8 mouse cellular contexts compared by ENCODE assay signal in the genomic region with DNA sequence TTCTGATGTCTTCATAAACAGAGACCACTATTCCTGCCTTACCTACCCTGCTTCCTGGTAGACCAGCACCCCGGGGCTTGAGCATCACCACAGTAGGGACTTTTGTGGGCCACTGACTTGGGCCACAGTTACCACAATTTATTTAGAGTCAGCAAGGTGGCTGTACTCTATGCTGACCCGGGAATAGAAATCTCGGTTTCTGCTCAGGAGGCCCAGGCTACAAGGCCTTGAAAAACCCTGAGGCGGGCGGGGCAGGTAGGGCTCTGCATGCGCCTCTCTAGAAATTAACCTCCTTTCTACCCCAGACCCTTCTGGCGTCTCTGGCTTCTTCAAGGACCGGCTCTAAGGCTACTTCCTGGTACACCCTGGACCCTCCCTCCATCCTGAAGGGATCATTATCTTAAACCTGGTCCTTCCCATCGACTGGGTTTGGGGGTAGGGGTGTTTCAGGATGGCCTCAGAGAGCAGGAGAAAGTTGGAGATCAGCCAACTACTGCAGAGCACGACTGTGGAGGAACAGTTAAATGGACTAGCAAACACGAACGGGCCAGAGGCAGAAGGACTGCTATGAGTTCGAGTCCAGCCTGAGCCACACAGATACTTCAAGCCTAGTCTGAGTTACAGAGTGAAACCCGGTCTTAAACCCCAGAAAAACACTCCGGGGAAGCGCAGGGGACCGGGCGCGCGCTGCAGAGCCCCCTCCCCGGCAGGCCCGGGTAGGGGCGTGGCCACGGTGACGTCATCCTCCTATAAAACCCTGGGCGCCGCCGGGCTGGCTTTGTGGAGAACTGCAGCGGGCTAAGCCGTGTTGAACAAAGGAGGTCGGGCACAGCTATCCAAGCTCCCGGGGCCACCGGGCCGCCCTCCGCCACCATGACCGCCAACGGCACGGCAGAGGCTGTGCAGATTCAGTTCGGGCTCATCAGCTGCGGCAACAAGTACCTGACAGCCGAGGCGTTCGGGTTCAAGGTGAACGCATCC. TPM values are rescaled to one million over a fixed set of nuclear protein-coding genes. Genes with fewer than 3 reads are reported as not detected.
DNase-seq lines count a peak whose midpoint lies in the region; ATAC-seq and TF ChIP-seq lines count a peak whose summit lies in the region.

A gene (plus strand): TSS at position 768 of the 981 bp plus-strand sequence.

- peak within 1 kb of the TSS; percentile 100 for H3K9ac ChIP-seq in hindbrain, embryonic 11.5 days (ENCODE audit: low read depth, low read length)
- peak within 1 kb of the TSS; percentile 92 for H3K9ac ChIP-seq in lung, embryonic 16.5 days (ENCODE audit: low read length)

- peak within 1 kb of the TSS; percentile 94 for H3K27ac ChIP-seq in hindbrain, embryonic 11.5 days (ENCODE audit: low read depth, low read length)
- peak within 1 kb of the TSS; percentile 98 for H3K27ac ChIP-seq in lung, embryonic 16.5 days (ENCODE audit: low read length)

- no peak for TF ChIP-seq CTCF in Patski (IDR thresholded peaks at IDR 0.05)

- peak within 1 kb of the TSS; percentile 98 for H3K4me3 ChIP-seq in hindbrain, embryonic 11.5 days (ENCODE audit: low read depth, low read length)
- peak within 1 kb of the TSS; percentile 89 for H3K4me3 ChIP-seq in lung, embryonic 16.5 days (ENCODE audit: low read length)

- peak within 1 kb of the TSS; percentile 89 for H3K4me2 ChIP-seq in hindbrain, embryonic 11.5 days (replicated peaks; ENCODE audit: low read depth, low read length)
- peak within 1 kb of the TSS; percentile 73 for H3K4me2 ChIP-seq in lung, embryonic 16.5 days (ENCODE audit: low read depth, low read length)

- 8% methylated on average over 44 of the region's 44 CpGs for WGBS in hindbrain, embryonic 11.5 days
- 8% methylated on average over 44 of the region's 44 CpGs for WGBS in lung, embryonic 16.5 days

- CTCF ChIA-PET in Patski (lab: Charles Lee): interaction anchor here (1.3 kb wide), 2 partner anchors 77 to 106 kb away, joined by 3 read pairs; no protein-coding TSS in a partner anchor

- in situ Hi-C loops in Patski (cut with MboI; ENCODE audit: low pct_unique_long_range_greater_than_20kb): no loop called here

- no peaks in the 10 kb centered on the region for H3K36me3 ChIP-seq in hindbrain, embryonic 11.5 days (ENCODE audit: control insufficient read depth, insufficient read depth, low read length)
- H3K36me3 ChIP-seq in lung, embryonic 16.5 days (ENCODE audit: control insufficient read depth, insufficient read depth, low read length): no peaks in the 10 kb centered on the region

- ATAC-seq in Patski: peak; percentile 38
- ATAC-seq in hindbrain, embryonic 11.5 days (ENCODE audit: low FRiP score): peak; percentile 67
- ATAC-seq in lung, embryonic 16.5 days (ENCODE audit: low read depth): peak; percentile 72

- no peaks in the 10 kb centered on the region for H3K27me3 ChIP-seq in Patski
- no peaks in the 10 kb centered on the region for H3K27me3 ChIP-seq in hindbrain, embryonic 11.5 days (ENCODE audit: control insufficient read depth, insufficient read depth, low read length)
- H3K27me3 ChIP-seq in lung, embryonic 16.5 days (ENCODE audit: control insufficient read depth, insufficient read depth, low read depth, low read length): no peaks in the 10 kb centered on the region

- POLR2A ChIA-PET in Patski (lab: Charles Lee): interaction anchor here (0.8 kb wide), 1 partner anchor 13 kb away, joined by 3 read pairs; no protein-coding TSS in a partner anchor

- DNase-seq in Patski (ENCODE audit: low read depth, low spot score): no peak
- peak; percentile 39 for DNase-seq in cerebellum, adult 9-11 months
- DNase-seq in frontal cortex, postnatal 14 days (ENCODE audit: low spot score in 2 of 2): peak; percentile 84 to 94
- DNase-seq in hindbrain, embryonic 11.5 days (ENCODE audit: low spot score): peak; percentile 95
- DNase-seq in layer of hippocampus, postnatal 10 days (ENCODE audit: low spot score in 2 of 2): peak; percentile 97 to 98
- DNase-seq in retina, embryonic 14.5 days (ENCODE audit: low spot score): peak; percentile 95
- DNase-seq in urinary bladder, adult 2 months (ENCODE audit: low spot score): peak; percentile 90

- H3K4me1 ChIP-seq in hindbrain, embryonic 11.5 days (replicated peaks; ENCODE audit: control insufficient read depth, insufficient read depth, low read length): peaks cover 8% of the 10 kb centered on the region; the same call in 1 of the 2 replicates
- peaks cover 30% of the 10 kb centered on the region for H3K4me1 ChIP-seq in lung, embryonic 16.5 days (replicated peaks; ENCODE audit: control insufficient read depth, insufficient read depth, low read length)

- no peaks in the 10 kb centered on the region for H3K9me3 ChIP-seq in hindbrain, embryonic 11.5 days (ENCODE audit: control insufficient read depth, low read length)
- H3K9me3 ChIP-seq in lung, embryonic 16.5 days (ENCODE audit: control insufficient read depth, low read length): no peaks in the 10 kb centered on the region

RNA-seq across cellular contexts. Expression of the gene that starts here (rescaled TPM):
- 246 TPM for polyA plus RNA-seq in Patski (2021)
- 570 and 615 TPM in 2 replicates for polyA plus RNA-seq in hindbrain, embryonic 11.5 days (2014; fragmentation: Nextera tagmentation; extraction: Ambion mirVana)
- 100 to 1,000 TPM; 420 to 424 TPM for total RNA-seq in layer of hippocampus, postnatal 10 days (2021)
- 181 and 222 TPM in 2 replicates for polyA plus RNA-seq in lung, embryonic 16.5 days (2015; fragmentation: Nextera tagmentation; extraction: Ambion mirVana)
- 63.4 and 69.0 TPM in 2 replicates for polyA plus RNA-seq in urinary bladder, adult 2 months (2012; rRNA removed)
